Mouse (Mus musculus): ENCODE measurements around the gene Prm2.

- TF ChIP-seq POLR2A (IDR thresholded peaks at IDR 0.05; ENCODE audit: borderline replicate concordance, extremely low read depth, insufficient read depth, insufficient read length, poor library complexity, severe bottlenecking) (no peak), CTCF (IDR thresholded peaks at IDR 0.05; ENCODE audit: borderline replicate concordance, extremely low read depth, insufficient read depth, insufficient read length) (peak; percentile 67; the same call in 1 of the 2 replicates)
Observed at GRCm38 (mm10) chr16:10767158-10767557, 28.8 kb downstream of the Prm2 start.

Measured in brain, embryonic 14.5 days (tissue).